Comparison of ENCODE assay signal across 7 mouse cellular contexts in the genomic region with DNA sequence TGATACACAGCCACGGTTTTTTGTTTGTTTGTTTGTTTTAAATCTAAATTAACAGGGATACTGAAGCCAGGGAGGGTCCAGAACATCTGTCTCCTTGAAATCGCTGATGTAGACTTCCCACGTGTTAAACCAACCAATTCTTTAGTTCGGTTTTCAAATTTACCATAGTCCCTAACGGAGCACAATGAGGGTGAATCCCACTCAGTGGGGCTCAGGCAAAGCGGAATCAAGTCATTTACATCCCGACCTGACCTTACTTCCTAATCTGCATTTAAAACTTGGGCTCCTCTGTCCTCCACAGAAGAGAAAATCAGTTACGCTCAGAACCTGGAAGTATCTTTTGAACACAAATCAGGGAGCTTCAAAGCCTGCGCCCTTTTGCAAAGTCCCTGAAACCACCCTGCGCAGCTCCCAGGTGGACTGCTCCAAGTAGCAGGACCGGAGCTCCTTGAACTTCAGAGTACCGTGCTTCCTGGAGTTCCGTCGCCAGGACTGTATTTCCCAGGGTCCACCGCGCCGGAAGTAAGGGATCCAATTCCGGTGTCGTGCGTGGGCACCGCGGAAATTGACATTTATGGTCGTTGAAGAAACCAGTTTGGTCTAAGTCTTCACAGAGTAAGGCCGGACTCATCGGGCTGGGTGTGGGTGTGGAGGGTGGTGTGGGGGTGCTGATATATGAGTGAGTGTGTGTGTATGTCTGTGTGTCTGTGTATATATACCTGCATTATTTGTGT. TPM values are rescaled to one million over a fixed set of nuclear protein-coding genes. Genes with fewer than 3 reads are reported as not detected.
DNase-seq lines count a peak whose midpoint lies in the region; ATAC-seq lines count a peak whose summit lies in the region.

No protein-coding gene starts in this region.

- WGBS in embryonic facial prominence, embryonic 10.5 days = 1% methylated on average over 25 of the region's 25 CpGs
- under 1% methylated on average over 25 of the region's 25 CpGs for WGBS in limb, embryonic 10.5 days
- WGBS in midbrain, embryonic 13.5 days = under 1% methylated on average over 25 of the region's 25 CpGs

- peak; percentile 89 for DNase-seq in adrenal gland, postnatal 10 days
- DNase-seq in embryonic facial prominence, embryonic 10.5 days (ENCODE audit: low spot score) = peak; percentile 86
- DNase-seq in kidney, adult 11 months = peak; percentile 83
- peak; percentile 87 for DNase-seq in limb, embryonic 10.5 days (ENCODE audit: low spot score)
- peak; percentile 49 for DNase-seq in spleen, adult 12 weeks (ENCODE audit: low spot score)

- peaks cover 30% of the 10 kb centered on the region for H3K36me3 ChIP-seq in embryonic facial prominence, embryonic 10.5 days (replicated peaks)
- H3K36me3 ChIP-seq in limb, embryonic 10.5 days = peaks cover 27% of the 10 kb centered on the region
- H3K36me3 ChIP-seq in midbrain, embryonic 13.5 days = peaks cover 23% of the 10 kb centered on the region

- H3K27me3 ChIP-seq in embryonic facial prominence, embryonic 10.5 days (replicated peaks; ENCODE audit: low read depth, poor library complexity, severe bottlenecking) = no peaks in the 10 kb centered on the region
- H3K27me3 ChIP-seq in limb, embryonic 10.5 days (ENCODE audit: low read depth, poor library complexity, severe bottlenecking) = no peaks in the 10 kb centered on the region
- no peaks in the 10 kb centered on the region for H3K27me3 ChIP-seq in midbrain, embryonic 13.5 days

- H3K27ac ChIP-seq in embryonic facial prominence, embryonic 10.5 days (replicated peaks) = peak overlapping the region; percentile 83
- H3K27ac ChIP-seq in limb, embryonic 10.5 days = peak overlapping the region; percentile 75
- no peak overlapping the region for H3K27ac ChIP-seq in midbrain, embryonic 13.5 days

- peaks cover 16% of the 10 kb centered on the region; the same call in 1 of the 2 replicates for H3K4me1 ChIP-seq in embryonic facial prominence, embryonic 10.5 days
- H3K4me1 ChIP-seq in limb, embryonic 10.5 days = peaks cover 3% of the 10 kb centered on the region
- H3K4me1 ChIP-seq in midbrain, embryonic 13.5 days (replicated peaks) = peaks cover 13% of the 10 kb centered on the region

- H3K9me3 ChIP-seq in embryonic facial prominence, embryonic 10.5 days = no peaks in the 10 kb centered on the region
- H3K9me3 ChIP-seq in limb, embryonic 10.5 days (replicated peaks) = no peaks in the 10 kb centered on the region
- H3K9me3 ChIP-seq in midbrain, embryonic 13.5 days = no peaks in the 10 kb centered on the region

- H3K9ac ChIP-seq in midbrain, embryonic 13.5 days (replicated peaks) = peak overlapping the region; percentile 80

- peak overlapping the region; percentile 87 for H3K4me2 ChIP-seq in midbrain, embryonic 13.5 days (replicated peaks)

- ATAC-seq in granulocyte monocyte progenitor cell, adult 5-6 weeks (replicated peaks; ENCODE audit: poor library complexity, severe bottlenecking) = peak; percentile 99
- ATAC-seq in midbrain, embryonic 13.5 days = peak; percentile 93

- H3K4me3 ChIP-seq in embryonic facial prominence, embryonic 10.5 days = peak overlapping the region; percentile 70
- peak overlapping the region; percentile 76 for H3K4me3 ChIP-seq in limb, embryonic 10.5 days
- H3K4me3 ChIP-seq in midbrain, embryonic 13.5 days (replicated peaks) = peak overlapping the region; percentile 79

RNA-seq across cellular contexts. Expression of a gene that starts 2.5 kb away (rescaled TPM):
- total RNA-seq in adrenal gland, postnatal 10 days (2021) = 1 to 10 TPM; 6.5 to 8.9 TPM
- polyA plus RNA-seq in embryonic facial prominence, embryonic 10.5 days (2016; fragmentation: Nextera tagmentation; extraction: Ambion mirVana) = 1.9 and 2.4 TPM in 2 replicates
- total RNA-seq in granulocyte monocyte progenitor cell, adult 5-6 weeks (2014; fragmentation: Nextera tagmentation) = 9.5 and 10.6 TPM in 2 replicates
- total RNA-seq in granulocyte monocyte progenitor cell, adult 5-6 weeks (2017) = 4.1 and 7.3 TPM in 2 replicates
- polyA plus RNA-seq in limb, embryonic 10.5 days (2016; fragmentation: Nextera tagmentation; extraction: Ambion mirVana) = 1.7 and 1.9 TPM in 2 replicates
- polyA plus RNA-seq in midbrain, embryonic 13.5 days (2015; fragmentation: Nextera tagmentation; extraction: Ambion mirVana) = 2.6 and 2.8 TPM in 2 replicates

RNA-seq across cellular contexts. Expression of a gene that starts 33.9 kb away (rescaled TPM):
- total RNA-seq in adrenal gland, postnatal 10 days (2021) = 1 to 10 TPM; 2.5 to 4.3 TPM
- polyA plus RNA-seq in embryonic facial prominence, embryonic 10.5 days (2016; fragmentation: Nextera tagmentation; extraction: Ambion mirVana) = 10.1 and 10.2 TPM in 2 replicates
- 0.88 and 3.9 TPM in 2 replicates for total RNA-seq in granulocyte monocyte progenitor cell, adult 5-6 weeks (2014; fragmentation: Nextera tagmentation)
- 7.4 and 8.9 TPM in 2 replicates for total RNA-seq in granulocyte monocyte progenitor cell, adult 5-6 weeks (2017)
- 8.6 and 11.0 TPM in 2 replicates for polyA plus RNA-seq in limb, embryonic 10.5 days (2016; fragmentation: Nextera tagmentation; extraction: Ambion mirVana)
- 12.0 and 12.1 TPM in 2 replicates for polyA plus RNA-seq in midbrain, embryonic 13.5 days (2015; fragmentation: Nextera tagmentation; extraction: Ambion mirVana)

RNA-seq across cellular contexts. Expression of a gene that starts 52.9 kb away (rescaled TPM):
- 1 to 10 TPM; 4.5 to 6.7 TPM for total RNA-seq in adrenal gland, postnatal 10 days (2021)
- polyA plus RNA-seq in embryonic facial prominence, embryonic 10.5 days (2016; fragmentation: Nextera tagmentation; extraction: Ambion mirVana) = 3.6 and 3.9 TPM in 2 replicates
- total RNA-seq in granulocyte monocyte progenitor cell, adult 5-6 weeks (2014; fragmentation: Nextera tagmentation) = 4.7 and 9.4 TPM in 2 replicates
- 6.1 and 13.1 TPM in 2 replicates for total RNA-seq in granulocyte monocyte progenitor cell, adult 5-6 weeks (2017)
- polyA plus RNA-seq in limb, embryonic 10.5 days (2016; fragmentation: Nextera tagmentation; extraction: Ambion mirVana) = 3.6 and 3.9 TPM in 2 replicates
- polyA plus RNA-seq in midbrain, embryonic 13.5 days (2015; fragmentation: Nextera tagmentation; extraction: Ambion mirVana) = 1.4 and 2.0 TPM in 2 replicates
